Mouse (Mus musculus) embryo, embryonic 9.5 days (tissue): ENCODE measurements at regions not wholly inside any gene's neighbourhood (a gene's known extent, or its start where the extent isn't known, plus 50 kb on each side); places are given as distances from the start of the nearest gene placed in this dataset.

Source experiments
- DNase-seq: peaks from one replicate; pipeline ENCODE4 v3.0.0-alpha.2; 2017; ENCODE audit errors: extremely low spot score

GRCm38 (mm10) chrX:163812431-163812830, 51.3 kb upstream of the Rnf138rt1 start:
- no peak for DNase-seq

- no peak for DNase-seq
Measured at GRCm38 (mm10) chrX:163814806-163815205, 53.7 kb upstream of the Rnf138rt1 start.

DNA sequence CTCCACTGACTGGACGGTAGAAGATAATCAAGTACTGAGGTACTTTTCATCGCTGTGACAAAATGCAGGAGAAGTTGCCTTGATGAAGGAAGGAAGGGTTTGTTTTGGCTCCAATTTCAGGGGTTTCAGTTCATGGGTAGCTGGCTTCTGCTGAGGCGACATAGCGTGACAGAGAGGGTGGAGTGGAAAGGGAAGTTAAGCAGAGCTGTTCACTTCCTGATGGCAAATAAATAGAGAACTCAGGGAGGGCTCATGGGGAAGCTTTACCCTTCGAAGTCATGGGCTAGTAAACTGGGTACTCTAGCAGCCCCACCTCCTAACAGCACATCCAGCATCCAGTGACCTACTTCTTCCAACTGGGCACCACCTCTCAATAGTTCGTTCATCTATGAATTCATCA, 61.2 kb upstream of the Rnf138rt1 start:
- DNase-seq, result no peak

GRCm38 (mm10) chrX:163827461-163827860, 66.3 kb upstream of the Rnf138rt1 start:
- no peak for DNase-seq

- DNase-seq, result no peak
Measured at GRCm38 (mm10) chrX:163845408-163845807, 63.4 kb upstream of the Ap1s2 start.

- no peak for DNase-seq
Measured at GRCm38 (mm10) chrX:163846890-163847289, 61.9 kb upstream of the Ap1s2 start.

GRCm38 (mm10) chrX:163847651-163848050, 61.2 kb upstream of the Ap1s2 start:
- peak; percentile 1 for DNase-seq

DNA sequence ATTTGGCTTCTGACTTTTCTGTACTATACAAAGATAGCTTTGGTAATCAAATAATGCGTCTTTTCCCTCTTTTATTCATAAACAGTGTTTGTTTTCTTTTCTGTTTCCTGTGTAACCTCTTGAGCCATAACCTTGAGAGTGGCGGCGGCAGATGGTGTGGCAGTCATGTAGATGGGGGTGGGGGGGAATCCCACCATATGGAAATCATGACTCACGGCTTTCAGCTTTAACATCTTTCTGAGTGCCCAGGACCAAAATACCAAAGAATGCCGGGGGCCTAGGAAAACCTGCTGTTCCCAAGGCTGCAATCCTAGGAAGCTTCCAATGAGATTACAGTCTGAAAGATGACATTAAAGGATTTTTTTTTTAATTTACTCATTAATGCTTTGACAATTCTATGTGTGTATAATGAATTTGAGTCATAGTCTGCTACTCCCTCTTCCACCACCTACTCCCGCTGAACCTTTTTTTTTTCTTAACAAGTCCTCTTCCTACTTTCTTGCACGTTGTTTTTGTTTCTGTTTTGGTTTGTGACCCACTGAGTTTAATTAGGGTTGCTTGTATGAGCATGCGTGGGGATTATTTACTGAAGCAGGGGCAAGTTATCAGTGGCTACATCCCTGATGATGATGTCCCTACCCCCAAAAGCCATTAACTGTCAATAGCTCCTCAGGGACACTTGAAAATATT, 60.2 kb upstream of the Ap1s2 start:
- no peak for DNase-seq

GRCm38 (mm10) chrX:163850915-163851599, 57.8 kb upstream of the Ap1s2 start:
- no peak for DNase-seq

GRCm38 (mm10) chrX:163858494-163858893, 50.3 kb upstream of the Ap1s2 start:
- DNase-seq, result no peak
